ENCODE assay signal across 8 mouse cellular contexts in the genomic region with DNA sequence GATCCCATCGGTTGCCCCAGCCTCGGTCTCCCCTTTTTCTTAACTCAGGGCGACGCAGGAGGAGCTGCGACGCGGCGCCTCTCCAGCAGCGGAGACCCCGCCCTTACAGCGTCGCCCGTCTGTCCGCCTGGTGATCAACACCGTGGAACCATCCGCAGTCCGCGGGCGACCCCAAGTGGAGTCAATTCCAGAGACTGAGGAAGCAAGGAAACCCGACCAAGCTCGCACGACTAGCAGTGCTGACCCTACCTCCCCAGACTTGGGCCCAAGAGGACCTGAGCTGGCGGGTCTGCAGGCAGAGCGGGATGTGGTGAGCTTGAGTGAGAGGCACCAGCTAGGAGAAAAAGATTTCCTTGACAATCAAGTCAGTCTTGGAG. TPM values are rescaled to one million over a fixed set of nuclear protein-coding genes. Genes with fewer than 3 reads are reported as not detected.
DNase-seq lines count a peak whose midpoint lies in the region; ATAC-seq and TF ChIP-seq lines count a peak whose summit lies in the region.

No protein-coding gene starts in this region.

- H3K36me3 ChIP-seq in ES-Bruce4 (ENCODE audit: control insufficient read depth, insufficient read depth, low read length, poor library complexity, severe bottlenecking), result no peaks in the 10 kb centered on the region
- no peaks in the 10 kb centered on the region for H3K36me3 ChIP-seq in forebrain, embryonic 16.5 days (ENCODE audit: control insufficient read depth, insufficient read depth)
- H3K36me3 ChIP-seq in liver, embryonic 14.5 days (replicated peaks; ENCODE audit: control insufficient read depth, insufficient read depth, low read depth), result no peaks in the 10 kb centered on the region

- no peak for TF ChIP-seq EP300 in ES-Bruce4 (IDR thresholded peaks at IDR 0.05; ENCODE audit: insufficient read depth, low read depth, low read length)
- no peak for TF ChIP-seq EP300 in liver, embryonic 14.5 days (IDR thresholded peaks at IDR 0.05; ENCODE audit: low read depth)

- H3K4me3 ChIP-seq in ES-Bruce4 (ENCODE audit: low read depth, low read length), result peak overlapping the region; percentile 53
- peak overlapping the region; percentile 50 for H3K4me3 ChIP-seq in forebrain, embryonic 16.5 days (replicated peaks; ENCODE audit: low read length)
- no peak overlapping the region for H3K4me3 ChIP-seq in liver, embryonic 14.5 days (ENCODE audit: insufficient read depth in 1 of 2, low read depth in 2 of 2, low read length in 2 of 2)

- TF ChIP-seq CTCF in ES-Bruce4 (IDR thresholded peaks at IDR 0.05; ENCODE audit: low read depth, low read length), result peak; percentile 76
- peak; percentile 65 for TF ChIP-seq CTCF in liver, embryonic 14.5 days (IDR thresholded peaks at IDR 0.05; ENCODE audit: low read depth)

- ATAC-seq in forebrain, embryonic 16.5 days, result peak; percentile 87
- ATAC-seq in liver, embryonic 14.5 days (ENCODE audit: insufficient read depth), result 0 out of 2 replicates have a peak, but pooled peaks have one; percentile 35

- under 1% methylated on average over 24 of the region's 24 CpGs for WGBS in forebrain, embryonic 16.5 days
- 3% methylated on average over 24 of the region's 24 CpGs for WGBS in liver, embryonic 14.5 days (ENCODE audit: insufficient replicate concordance)

- H3K9me3 ChIP-seq in ES-Bruce4 (replicated peaks; ENCODE audit: control insufficient read depth, insufficient read depth, low read length, poor library complexity, severe bottlenecking), result no peaks in the 10 kb centered on the region
- H3K9me3 ChIP-seq in forebrain, embryonic 16.5 days (ENCODE audit: control insufficient read depth, low read length), result no peaks in the 10 kb centered on the region
- H3K9me3 ChIP-seq in liver, embryonic 14.5 days (ENCODE audit: control insufficient read depth, low read length), result no peaks in the 10 kb centered on the region

- no peaks in the 10 kb centered on the region for H3K27me3 ChIP-seq in ES-Bruce4 (ENCODE audit: control insufficient read depth, insufficient read depth, low read length, poor library complexity, severe bottlenecking)
- H3K27me3 ChIP-seq in forebrain, embryonic 16.5 days (replicated peaks; ENCODE audit: control insufficient read depth, insufficient read depth, low read length), result peaks cover 21% of the 10 kb centered on the region
- peaks cover 35% of the 10 kb centered on the region for H3K27me3 ChIP-seq in liver, embryonic 14.5 days (ENCODE audit: control insufficient read depth, insufficient read depth, low read length)

- H3K27ac ChIP-seq in ES-Bruce4 (ENCODE audit: insufficient read depth, low read length), result no peak overlapping the region
- no peak overlapping the region for H3K27ac ChIP-seq in forebrain, embryonic 16.5 days (ENCODE audit: low read length)
- H3K27ac ChIP-seq in liver, embryonic 14.5 days, result no peak overlapping the region

- intact Hi-C loops in heart, postnatal 14 days (cut with DNase I), result loop anchor here (2.0 to 5.0 kb wide), 3 partner anchors 40 to 799 kb away; no protein-coding TSS in a partner anchor

- DNase-seq in cerebellum, adult 11-12 months, result peak; percentile 62
- peak; percentile 86 to 89 for DNase-seq in heart, postnatal 14 days
- peak; percentile 94 for DNase-seq in kidney, postnatal 4 days
- no peak for DNase-seq in liver, embryonic 14.5 days (ENCODE audit: low read depth in 3 of 3, low spot score in 3 of 3)
- DNase-seq in neural tube, embryonic 10.5 days (ENCODE audit: extremely low spot score, low spot score), result peak; percentile 81
- DNase-seq in testis, postnatal 14 days (ENCODE audit: low spot score), result peak; percentile 51

- TF ChIP-seq POLR2A in ES-Bruce4 (IDR thresholded peaks at IDR 0.05; ENCODE audit: insufficient read depth, low read length), result no peak

- 0 out of 2 replicates have a peak overlapping the region, but pooled peaks have one; percentile 24 for H3K9ac ChIP-seq in ES-Bruce4 (ENCODE audit: low read depth, poor library complexity, severe bottlenecking)
- peak overlapping the region; percentile 56 for H3K9ac ChIP-seq in forebrain, embryonic 16.5 days (replicated peaks; ENCODE audit: low read depth, low read length)
- H3K9ac ChIP-seq in liver, embryonic 14.5 days (replicated peaks), result no peak overlapping the region

- H3K4me1 ChIP-seq in ES-Bruce4 (ENCODE audit: control insufficient read depth, insufficient read depth, low read length), result no peaks in the 10 kb centered on the region
- peaks cover 11% of the 10 kb centered on the region for H3K4me1 ChIP-seq in forebrain, embryonic 16.5 days (replicated peaks; ENCODE audit: control insufficient read depth, insufficient read depth, low read length)
- no peaks in the 10 kb centered on the region for H3K4me1 ChIP-seq in liver, embryonic 14.5 days (replicated peaks; ENCODE audit: control insufficient read depth in 2 of 2, insufficient read depth in 2 of 2, low read length in 1 of 2)

- H3K4me2 ChIP-seq in forebrain, embryonic 16.5 days (ENCODE audit: low read length), result peak overlapping the region; percentile 83
- peak overlapping the region; percentile 47 for H3K4me2 ChIP-seq in liver, embryonic 14.5 days (ENCODE audit: low read depth)

RNA-seq across cellular contexts. Expression of a gene that starts 10.7 kb away (rescaled TPM):
- polyA plus RNA-seq in ES-Bruce4 (2011; ENCODE audit: insufficient read depth, insufficient read length, low read depth, missing spikeins), result 7.0 and 13.2 TPM in 2 replicates
- polyA plus RNA-seq in forebrain, embryonic 16.5 days (2015; fragmentation: Nextera tagmentation; extraction: Ambion mirVana), result 10.1 and 10.9 TPM in 2 replicates
- 1 to 10 TPM; 3.1 to 4.9 TPM for total RNA-seq in heart, postnatal 14 days (2021)
- polyA plus RNA-seq in liver, embryonic 14.5 days (2012; rRNA removed), result 1.0 and 1.6 TPM in 2 replicates
- polyA plus RNA-seq in liver, embryonic 14.5 days (2014; fragmentation: Nextera tagmentation; extraction: Ambion mirVana), result 0.10 and 1.2 TPM in 2 replicates

RNA-seq across cellular contexts. Expression of a gene that starts 25.7 kb away (rescaled TPM):
- polyA plus RNA-seq in ES-Bruce4 (2011; ENCODE audit: insufficient read depth, insufficient read length, low read depth, missing spikeins), result 17.7 and 18.1 TPM in 2 replicates
- 37.6 and 43.6 TPM in 2 replicates for polyA plus RNA-seq in forebrain, embryonic 16.5 days (2015; fragmentation: Nextera tagmentation; extraction: Ambion mirVana)
- total RNA-seq in heart, postnatal 14 days (2021), result 10 to 100 TPM; 31.0 to 32.1 TPM
- polyA plus RNA-seq in liver, embryonic 14.5 days (2012; rRNA removed), result 3.1 and 4.0 TPM in 2 replicates
- 5.2 and 5.6 TPM in 2 replicates for polyA plus RNA-seq in liver, embryonic 14.5 days (2014; fragmentation: Nextera tagmentation; extraction: Ambion mirVana)

RNA-seq across cellular contexts. Expression of a gene that starts 30.3 kb away (rescaled TPM):
- 63.1 and 68.7 TPM in 2 replicates for polyA plus RNA-seq in ES-Bruce4 (2011; ENCODE audit: insufficient read depth, insufficient read length, low read depth, missing spikeins)
- 40.6 and 50.0 TPM in 2 replicates for polyA plus RNA-seq in forebrain, embryonic 16.5 days (2015; fragmentation: Nextera tagmentation; extraction: Ambion mirVana)
- 10 to 100 TPM; 76.0 to 82.1 TPM for total RNA-seq in heart, postnatal 14 days (2021)
- polyA plus RNA-seq in liver, embryonic 14.5 days (2012; rRNA removed), result 16.2 and 22.2 TPM in 2 replicates
- polyA plus RNA-seq in liver, embryonic 14.5 days (2014; fragmentation: Nextera tagmentation; extraction: Ambion mirVana), result 15.6 and 22.2 TPM in 2 replicates

RNA-seq across cellular contexts. Expression of a gene that starts 45.0 kb away (rescaled TPM):
- polyA plus RNA-seq in ES-Bruce4 (2011; ENCODE audit: insufficient read depth, insufficient read length, low read depth, missing spikeins), result 20.2 and 20.7 TPM in 2 replicates
- polyA plus RNA-seq in forebrain, embryonic 16.5 days (2015; fragmentation: Nextera tagmentation; extraction: Ambion mirVana), result 2.1 and 2.6 TPM in 2 replicates
- total RNA-seq in heart, postnatal 14 days (2021), result 10 to 100 TPM; 25.4 to 33.6 TPM
- 2.0 and 4.0 TPM in 2 replicates for polyA plus RNA-seq in liver, embryonic 14.5 days (2012; rRNA removed)
- 2.6 and 3.3 TPM in 2 replicates for polyA plus RNA-seq in liver, embryonic 14.5 days (2014; fragmentation: Nextera tagmentation; extraction: Ambion mirVana)

RNA-seq across cellular contexts. Expression of a gene that starts 52.9 kb away (rescaled TPM):
- polyA plus RNA-seq in ES-Bruce4 (2011; ENCODE audit: insufficient read depth, insufficient read length, low read depth, missing spikeins), result 10.0 and 11.5 TPM in 2 replicates
- polyA plus RNA-seq in forebrain, embryonic 16.5 days (2015; fragmentation: Nextera tagmentation; extraction: Ambion mirVana), result 1.2 and 1.7 TPM in 2 replicates
- total RNA-seq in heart, postnatal 14 days (2021), result 1,000 to 10,000 TPM; 7,272 to 7,308 TPM
- polyA plus RNA-seq in liver, embryonic 14.5 days (2012; rRNA removed), result 0.30 and 0.35 TPM in 2 replicates
- polyA plus RNA-seq in liver, embryonic 14.5 days (2014; fragmentation: Nextera tagmentation; extraction: Ambion mirVana), result 0.45 TPM in 1 of 2 replicates, not detected in the other

Comparison
In these comparisons a context has a peak if more than half of its experiments do, and no peak if none do; other contexts are left out.
1. H3K4me3 ChIP-seq: peak in ES-Bruce4 (single experiment) and forebrain, embryonic 16.5 days (single experiment); none in liver, embryonic 14.5 days (0 of 2).
2. DNase-seq: peak in cerebellum, adult 11-12 months (single experiment), heart, postnatal 14 days (2 of 2), kidney, postnatal 4 days (2 of 2), neural tube, embryonic 10.5 days (single experiment) and testis, postnatal 14 days (single experiment); none in liver, embryonic 14.5 days (0 of 3).